Comparison of ENCODE assay signal across 8 mouse cellular contexts in genomic region chr12:83521083-83521482, GRCm38 (mm10). TPM values are rescaled to one million over a fixed set of nuclear protein-coding genes. Genes with fewer than 3 reads are reported as not detected.
A peak's percentile ranks its signal among the peaks of the same experiment; 100 is the strongest.
DNase-seq lines count a peak whose midpoint lies in the region; ATAC-seq and TF ChIP-seq lines count a peak whose summit lies in the region.
"Had no signal": no experiment of that assay in that cellular context is flagged by ENCODE, and none has a peak within 500 bp of the region (broad histone marks: within the 10 kb centered on the region; RNA-seq: fewer than 3 reads in every experiment).

No protein-coding gene starts in this region.

- H3K27ac ChIP-seq in lung, postnatal 0 days (ENCODE audit: low read length), result no peak overlapping the region
- H3K27ac ChIP-seq in forebrain, embryonic 10.5 days, result no peak overlapping the region
- H3K27ac ChIP-seq in limb, embryonic 15.5 days, result peak overlapping the region; percentile 80; the same call in 1 of the 2 replicates
- peak overlapping the region; percentile 78 for H3K27ac ChIP-seq in stomach, embryonic 16.5 days (ENCODE audit: low read length)

- no peak for TF ChIP-seq CTCF in lung, postnatal 0 days (IDR thresholded peaks at IDR 0.05)

- no peak for TF ChIP-seq EP300 in lung, postnatal 0 days (IDR thresholded peaks at IDR 0.05)

- no peaks in the 10 kb centered on the region for H3K27me3 ChIP-seq in lung, postnatal 0 days (replicated peaks; ENCODE audit: insufficient read depth, low read length)
- H3K27me3 ChIP-seq in forebrain, embryonic 10.5 days (ENCODE audit: poor library complexity, severe bottlenecking), result no peaks in the 10 kb centered on the region
- H3K27me3 ChIP-seq in limb, embryonic 15.5 days, result no peaks in the 10 kb centered on the region
- H3K27me3 ChIP-seq in stomach, embryonic 16.5 days (ENCODE audit: control insufficient read depth, insufficient read depth, low read length), result no peaks in the 10 kb centered on the region

- ATAC-seq in lung, postnatal 0 days, result no peak
- no peak for ATAC-seq in limb, embryonic 15.5 days (ENCODE audit: insufficient number of reproducible peaks, low FRiP score, low TSS enrichment, low read depth)
- no peak for ATAC-seq in stomach, embryonic 16.5 days (ENCODE audit: insufficient read depth, low FRiP score)

- H3K9me3 ChIP-seq in lung, postnatal 0 days (ENCODE audit: low read length), result no peaks in the 10 kb centered on the region
- no peaks in the 10 kb centered on the region for H3K9me3 ChIP-seq in forebrain, embryonic 10.5 days
- no peaks in the 10 kb centered on the region for H3K9me3 ChIP-seq in limb, embryonic 15.5 days
- no peaks in the 10 kb centered on the region for H3K9me3 ChIP-seq in stomach, embryonic 16.5 days (replicated peaks; ENCODE audit: control insufficient read depth, low read length)

- H3K4me3 ChIP-seq in lung, postnatal 0 days (ENCODE audit: low read depth, low read length), result peak overlapping the region; percentile 67; the same call in 1 of the 2 replicates
- H3K4me3 ChIP-seq in forebrain, embryonic 10.5 days, result peak overlapping the region; percentile 77
- H3K4me3 ChIP-seq in limb, embryonic 15.5 days, result peak overlapping the region; percentile 75
- H3K4me3 ChIP-seq in stomach, embryonic 16.5 days (replicated peaks; ENCODE audit: low read length), result peak overlapping the region; percentile 75

- no peaks in the 10 kb centered on the region for H3K4me1 ChIP-seq in lung, postnatal 0 days (ENCODE audit: insufficient read depth, low read depth, low read length)
- peaks cover 40% of the 10 kb centered on the region for H3K4me1 ChIP-seq in forebrain, embryonic 10.5 days
- H3K4me1 ChIP-seq in limb, embryonic 15.5 days, result peaks cover 15% of the 10 kb centered on the region
- H3K4me1 ChIP-seq in stomach, embryonic 16.5 days (ENCODE audit: control insufficient read depth, insufficient read depth, low read length), result peaks cover 9% of the 10 kb centered on the region

- H3K36me3 ChIP-seq in lung, postnatal 0 days (ENCODE audit: insufficient read depth, low read length), result no peaks in the 10 kb centered on the region
- H3K36me3 ChIP-seq in forebrain, embryonic 10.5 days (replicated peaks), result no peaks in the 10 kb centered on the region
- no peaks in the 10 kb centered on the region for H3K36me3 ChIP-seq in limb, embryonic 15.5 days
- H3K36me3 ChIP-seq in stomach, embryonic 16.5 days (ENCODE audit: control insufficient read depth, insufficient read depth, low read length), result no peaks in the 10 kb centered on the region

- 30% methylated on average over 8 of the region's 8 CpGs for WGBS in lung, postnatal 0 days
- whole genome bisulfite sequencing in forebrain, embryonic 10.5 days, result 46% methylated on average over 8 of the region's 8 CpGs
- WGBS in limb, embryonic 15.5 days, result 35% methylated on average over 8 of the region's 8 CpGs
- WGBS in stomach, embryonic 16.5 days, result 32% methylated on average over 8 of the region's 8 CpGs

- no peak overlapping the region for H3K9ac ChIP-seq in lung, postnatal 0 days (replicated peaks; ENCODE audit: low read depth)
- no peak overlapping the region for H3K9ac ChIP-seq in limb, embryonic 15.5 days
- H3K9ac ChIP-seq in stomach, embryonic 16.5 days (ENCODE audit: low read length), result peak overlapping the region; percentile 79

- no peak for DNase-seq in lung, postnatal 0 days (ENCODE audit: low spot score)
- no peak for DNase-seq in lung, postnatal 4 days
- no peak for DNase-seq in forebrain, embryonic 10.5 days (ENCODE audit: extremely low spot score, low spot score)
- no peak for DNase-seq in yolk sac, embryonic 10.5 days (ENCODE audit: low spot score)
- DNase-seq in MN1 (ENCODE audit: low spot score), result no peak
- DNase-seq: kidney, adult 8-10 months had no signal

- H3K4me2 ChIP-seq in lung, postnatal 0 days (replicated peaks; ENCODE audit: low read depth, low read length), result peak overlapping the region; percentile 61
- peak overlapping the region; percentile 60 for H3K4me2 ChIP-seq in limb, embryonic 15.5 days
- peak overlapping the region; percentile 50 for H3K4me2 ChIP-seq in stomach, embryonic 16.5 days (ENCODE audit: low read depth, low read length)

RNA-seq across cellular contexts. Expression of gene Dcaf4, which starts 0.8 kb away (rescaled TPM):
- 10.4 and 11.3 TPM in 2 replicates for polyA plus RNA-seq in lung, postnatal 0 days (2015; fragmentation: Nextera tagmentation; extraction: Ambion mirVana)
- 24.1 and 25.2 TPM in 2 replicates for polyA plus RNA-seq in forebrain, embryonic 10.5 days (2016; fragmentation: Nextera tagmentation; extraction: Ambion mirVana)
- polyA plus RNA-seq in limb, embryonic 15.5 days (2015; fragmentation: Nextera tagmentation; extraction: Ambion mirVana), result 53.0 and 55.7 TPM in 2 replicates
- polyA plus RNA-seq in stomach, embryonic 16.5 days (2015; fragmentation: Nextera tagmentation; extraction: Ambion mirVana), result 37.1 and 42.0 TPM in 2 replicates

RNA-seq across cellular contexts. Expression of gene Dpf3, which starts 33.6 kb away (rescaled TPM):
- 1.4 TPM in 2 replicates for polyA plus RNA-seq in lung, postnatal 0 days (2015; fragmentation: Nextera tagmentation; extraction: Ambion mirVana)
- polyA plus RNA-seq in forebrain, embryonic 10.5 days (2016; fragmentation: Nextera tagmentation; extraction: Ambion mirVana), result 1.2 and 2.2 TPM in 2 replicates
- 3.2 TPM in 2 replicates for polyA plus RNA-seq in limb, embryonic 15.5 days (2015; fragmentation: Nextera tagmentation; extraction: Ambion mirVana)
- 4.2 and 4.4 TPM in 2 replicates for polyA plus RNA-seq in stomach, embryonic 16.5 days (2015; fragmentation: Nextera tagmentation; extraction: Ambion mirVana)

Comparison
In these comparisons a context has a peak if more than half of its experiments do, and no peak if none do; other contexts are left out.
1. H3K27ac ChIP-seq: peak in limb, embryonic 15.5 days (single experiment) and stomach, embryonic 16.5 days (single experiment); none in lung, postnatal 0 days (single experiment) and forebrain, embryonic 10.5 days (single experiment).
2. Peak in every context shown above with its lines, with median percentiles within 50 percentile points of each other: H3K4me2 ChIP-seq and H3K4me3 ChIP-seq.